Mouse (Mus musculus): ENCODE results near the gene Tmem223. TPM values are rescaled to one million over a fixed set of nuclear protein-coding genes. Genes with fewer than 3 reads are reported as not detected.

Gene Tmem223
- polyA plus RNA-seq (2015; fragmentation: Nextera tagmentation; extraction: Ambion mirVana) = 157 and 159 TPM in 2 replicates

DNA sequence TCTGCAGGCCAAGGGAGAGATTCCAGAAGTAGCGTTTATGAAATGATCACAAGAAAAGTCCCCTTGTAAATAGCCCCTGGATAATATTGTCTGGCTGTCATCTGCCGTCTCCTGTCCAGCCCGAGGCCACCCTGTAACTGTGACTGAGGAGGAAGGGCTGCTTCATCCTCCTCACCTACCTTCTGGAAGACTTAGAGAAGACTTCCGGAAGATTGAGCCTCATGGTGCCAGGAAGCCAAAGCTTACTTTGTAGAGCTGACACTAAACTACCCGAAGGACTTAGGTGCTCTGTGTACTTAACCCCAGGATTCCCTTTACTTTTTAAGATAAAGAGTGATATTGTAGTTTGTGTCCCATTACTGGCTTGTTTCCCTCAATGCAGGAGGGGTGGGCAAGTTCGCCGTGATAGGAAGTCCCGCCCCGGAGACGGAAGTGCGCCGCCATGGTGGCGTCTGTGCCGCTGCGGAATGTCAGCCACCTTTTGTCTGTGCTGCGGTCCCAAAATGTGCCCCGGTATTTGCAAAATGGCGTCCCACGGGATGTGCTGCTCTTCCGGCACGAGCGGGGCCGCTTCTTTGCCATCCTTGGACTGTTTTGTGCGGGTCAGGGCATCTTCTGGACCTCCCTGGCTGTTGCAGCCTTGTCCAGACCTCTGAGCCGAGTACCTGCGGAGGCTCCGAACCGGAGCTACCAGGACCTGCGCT is at the start of gene Tmem223:
TSS of gene Tmem223 (plus strand) at position 430 of the 704 bp plus-strand sequence.
- peak within 1 kb of the TSS; percentile 76 for H3K4me3 ChIP-seq (ENCODE audit: low read depth, low read length)
- TF ChIP-seq CTCF (IDR thresholded peaks at IDR 0.05) (peak; percentile 43), EP300 (IDR thresholded peaks at IDR 0.05) (no peak)
- peaks cover 30% of the 10 kb centered on the region for H3K36me3 ChIP-seq (ENCODE audit: insufficient read depth, low read length)
- no peaks in the 10 kb centered on the region for H3K9me3 ChIP-seq (ENCODE audit: low read length)
- peak; percentile 54 for ATAC-seq
- DNase-seq (ENCODE audit: low spot score) = peak; percentile 80
- peaks cover 20% of the 10 kb centered on the region; the same call in 1 of the 2 replicates for H3K4me1 ChIP-seq (ENCODE audit: insufficient read depth, low read depth, low read length)
- 18% methylated on average over 29 of the region's 29 CpGs for WGBS
- no peaks in the 10 kb centered on the region for H3K27me3 ChIP-seq (replicated peaks; ENCODE audit: insufficient read depth, low read length)
- H3K9ac ChIP-seq (replicated peaks; ENCODE audit: low read depth) = peak within 1 kb of the TSS; percentile 94
- H3K4me2 ChIP-seq (replicated peaks; ENCODE audit: low read depth, low read length) = peak within 1 kb of the TSS; percentile 83
- peak within 1 kb of the TSS; percentile 91 for H3K27ac ChIP-seq (ENCODE audit: low read length)

DNA sequence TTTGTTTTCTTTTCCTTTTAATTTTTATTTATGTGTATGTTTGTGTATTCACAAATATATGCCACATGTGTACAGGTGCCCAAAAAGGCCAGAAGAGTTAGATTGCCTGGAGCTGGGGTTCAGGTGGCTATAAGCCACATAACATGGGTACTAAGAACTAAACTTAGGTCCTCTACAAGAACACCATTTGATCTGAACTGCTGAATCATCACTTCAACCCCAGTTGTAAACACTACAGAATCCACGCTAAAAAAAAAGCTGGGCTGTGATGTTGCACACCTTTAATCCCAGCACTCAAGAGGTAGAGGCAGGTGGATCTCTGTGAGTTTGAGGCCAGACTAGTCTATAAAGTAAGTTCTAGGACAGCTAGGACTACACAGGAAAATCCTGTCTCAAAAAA is 49.4 kb upstream of the Tmem223 start:
- H3K9me3 ChIP-seq (ENCODE audit: low read length) = no peaks in the 10 kb centered on the region
- H3K4me3 ChIP-seq (ENCODE audit: low read depth, low read length) = no peak overlapping the region
- H3K9ac ChIP-seq (replicated peaks; ENCODE audit: low read depth) = no peak overlapping the region
- no peak for TF ChIP-seq CTCF (IDR thresholded peaks at IDR 0.05)
- no peak for TF ChIP-seq EP300 (IDR thresholded peaks at IDR 0.05)
- no peak overlapping the region for H3K27ac ChIP-seq (ENCODE audit: low read length)
- no peaks in the 10 kb centered on the region; the same call in 1 of the 2 replicates for H3K4me1 ChIP-seq (ENCODE audit: insufficient read depth, low read depth, low read length)
- no peaks in the 10 kb centered on the region for H3K27me3 ChIP-seq (replicated peaks; ENCODE audit: insufficient read depth, low read length)
- DNase-seq (ENCODE audit: low spot score) (no peak), ATAC-seq (no peak)
- no peak overlapping the region for H3K4me2 ChIP-seq (replicated peaks; ENCODE audit: low read depth, low read length)
- peaks cover 6% of the 10 kb centered on the region; the same call in 1 of the 2 replicates for H3K36me3 ChIP-seq (ENCODE audit: insufficient read depth, low read length)
- WGBS = 47% methylated on average over 1 of the region's 1 CpGs

DNA sequence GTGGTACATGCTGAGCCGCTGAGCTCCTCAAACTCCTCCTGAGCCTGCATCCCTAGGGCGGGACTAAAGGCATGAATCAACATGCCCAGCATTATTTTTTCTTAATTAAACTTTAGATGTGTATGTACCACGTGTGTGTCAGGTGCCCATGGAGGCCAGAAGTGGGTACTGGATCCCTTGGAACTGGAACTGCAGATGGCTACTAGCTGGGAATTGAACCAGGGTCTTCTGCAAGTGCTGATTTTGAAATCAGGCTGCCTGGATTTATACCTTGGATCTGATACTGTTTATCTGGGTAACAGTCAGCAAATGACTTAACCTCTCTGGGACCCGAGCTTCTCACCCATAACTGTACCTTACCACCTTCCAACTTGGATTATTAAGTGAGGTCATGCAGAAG is 48.8 kb upstream of the Tmem223 start:
- no peak overlapping the region for H3K9ac ChIP-seq (replicated peaks; ENCODE audit: low read depth)
- ATAC-seq = no peak
- DNase-seq (ENCODE audit: low spot score) = no peak
- no peak overlapping the region for H3K27ac ChIP-seq (ENCODE audit: low read length)
- no peaks in the 10 kb centered on the region; the same call in 1 of the 2 replicates for H3K4me1 ChIP-seq (ENCODE audit: insufficient read depth, low read depth, low read length)
- no peak for TF ChIP-seq EP300 (IDR thresholded peaks at IDR 0.05)
- no peak for TF ChIP-seq CTCF (IDR thresholded peaks at IDR 0.05)
- WGBS = 43% methylated on average over 4 of the region's 4 CpGs
- H3K36me3 ChIP-seq (ENCODE audit: insufficient read depth, low read length) = peaks cover 12% of the 10 kb centered on the region; the same call in 1 of the 2 replicates
- no peaks in the 10 kb centered on the region for H3K27me3 ChIP-seq (replicated peaks; ENCODE audit: insufficient read depth, low read length)
- no peak overlapping the region; the same call in 1 of the 2 replicates for H3K4me2 ChIP-seq (replicated peaks; ENCODE audit: low read depth, low read length)
- no peaks in the 10 kb centered on the region for H3K9me3 ChIP-seq (ENCODE audit: low read length)
- H3K4me3 ChIP-seq (ENCODE audit: low read depth, low read length) = no peak overlapping the region

DNA sequence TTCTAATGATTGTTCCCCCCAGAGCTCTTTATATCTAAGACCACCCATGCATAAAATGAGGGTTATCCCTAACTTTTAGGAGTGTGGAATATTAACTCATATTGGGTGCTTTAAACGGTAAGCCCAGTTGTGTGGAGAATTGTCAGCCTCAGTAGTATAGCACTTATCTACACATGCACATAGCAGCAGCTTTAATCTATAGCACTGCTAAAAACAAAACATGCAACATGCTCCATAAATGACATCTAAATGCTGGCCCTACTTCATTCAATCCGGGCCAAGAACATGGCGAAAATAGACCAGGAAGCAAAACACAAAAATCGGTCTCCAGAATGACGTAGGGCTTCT is 48.3 kb upstream of the Tmem223 start:
- Histone ChIP-seq H3K27ac (ENCODE audit: low read length) (peak overlapping the region; percentile 91), H3K9me3 (ENCODE audit: low read length) (no peaks in the 10 kb centered on the region), H3K4me3 (ENCODE audit: low read depth, low read length) (peak overlapping the region; percentile 70), H3K36me3 (ENCODE audit: insufficient read depth, low read length) (peaks cover 12% of the 10 kb centered on the region; the same call in 1 of the 2 replicates), H3K4me2 (replicated peaks; ENCODE audit: low read depth, low read length) (peak overlapping the region; percentile 64), H3K9ac (replicated peaks; ENCODE audit: low read depth) (peak overlapping the region; percentile 76), H3K27me3 (replicated peaks; ENCODE audit: insufficient read depth, low read length) (no peaks in the 10 kb centered on the region), H3K4me1 (ENCODE audit: insufficient read depth, low read depth, low read length) (no peaks in the 10 kb centered on the region; the same call in 1 of the 2 replicates)
- no peak for TF ChIP-seq EP300 (IDR thresholded peaks at IDR 0.05)
- no peak for TF ChIP-seq CTCF (IDR thresholded peaks at IDR 0.05)
- 2% methylated on average over 5 of the region's 5 CpGs for WGBS
- no peak for DNase-seq (ENCODE audit: low spot score)
- no peak for ATAC-seq

DNA sequence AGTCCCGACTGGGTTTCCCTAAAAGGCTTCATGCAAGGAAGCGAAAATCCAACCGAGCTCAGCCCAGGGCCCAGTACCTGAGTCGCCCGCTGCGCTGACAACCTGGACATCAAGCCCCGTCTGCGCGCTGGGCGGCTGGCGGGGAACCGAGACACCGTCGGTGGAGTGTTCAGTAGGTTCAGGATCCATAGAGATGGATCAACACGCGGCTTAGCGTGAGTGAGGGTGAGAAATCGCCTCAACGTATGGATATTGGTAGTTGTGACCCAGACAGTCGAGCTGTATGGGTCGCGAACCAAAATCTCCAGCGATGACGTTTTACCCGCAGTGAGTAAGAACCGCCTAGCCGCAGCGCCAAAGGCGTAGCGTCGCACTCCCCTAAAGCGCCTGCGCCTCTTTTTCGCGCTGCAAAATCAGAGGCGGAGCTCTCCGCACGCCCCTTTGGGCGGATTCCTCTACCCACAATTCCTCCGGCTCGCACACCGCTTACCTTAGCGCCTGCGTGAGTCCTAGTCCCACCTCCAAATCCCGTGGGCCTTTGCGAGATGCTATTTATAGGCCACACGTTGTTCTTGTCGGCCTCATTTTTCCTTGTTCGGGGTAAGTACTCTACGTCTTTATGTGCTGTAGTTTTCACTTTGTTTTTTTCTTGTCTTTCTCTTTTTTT is 47.8 kb upstream of the Tmem223 start, which contains the start of gene Slc3a2:
TSS of gene Slc3a2 (minus strand) at position 463 of the 667 bp plus-strand sequence.
- TF ChIP-seq EP300 (IDR thresholded peaks at IDR 0.05) = peak; percentile 83
- TF ChIP-seq CTCF (IDR thresholded peaks at IDR 0.05) = no peak
- H3K4me3 ChIP-seq (ENCODE audit: low read depth, low read length) = peak within 1 kb of the TSS; percentile 70
- H3K9me3 ChIP-seq (ENCODE audit: low read length) = no peaks in the 10 kb centered on the region
- ATAC-seq (peak; percentile 97), DNase-seq (ENCODE audit: low spot score) (peak; percentile 99)
- peak within 1 kb of the TSS; percentile 91 for H3K27ac ChIP-seq (ENCODE audit: low read length)
- H3K36me3 ChIP-seq (ENCODE audit: insufficient read depth, low read length) = peaks cover 12% of the 10 kb centered on the region; the same call in 1 of the 2 replicates
- peak within 1 kb of the TSS; percentile 64 for H3K4me2 ChIP-seq (replicated peaks; ENCODE audit: low read depth, low read length)
- peak within 1 kb of the TSS; percentile 82 for H3K9ac ChIP-seq (replicated peaks; ENCODE audit: low read depth)
- under 1% methylated on average over 50 of the region's 50 CpGs for WGBS
- no peaks in the 10 kb centered on the region for H3K27me3 ChIP-seq (replicated peaks; ENCODE audit: insufficient read depth, low read length)
- H3K4me1 ChIP-seq (ENCODE audit: insufficient read depth, low read depth, low read length) = no peaks in the 10 kb centered on the region; the same call in 1 of the 2 replicates

All from lung, postnatal 0 days (tissue).